Mouse (Mus musculus) C2C12 (cell line): ENCODE results near the gene C2cd4d. TPM values are rescaled to one million over a fixed set of nuclear protein-coding genes. Genes with fewer than 3 reads are reported as not detected.

Source experiments
- H3K27me3 ChIP-seq: one replicate; pipeline ENCODE4 v1.6.1; 2011; ENCODE audit not compliant: control insufficient read depth, insufficient read depth, insufficient read length
- H3K36me3 ChIP-seq: one replicate; pipeline ENCODE4 v1.6.1; 2011; ENCODE audit not compliant: control insufficient read depth, insufficient read depth
- H3K4me3 ChIP-seq: one replicate; pipeline ENCODE4 v1.5.1; 2011; ENCODE audit warnings: mild to moderate bottlenecking, control low read depth; ENCODE audit not compliant: poor library complexity, insufficient read depth, severe bottlenecking
- H3K79me2 ChIP-seq: one replicate; pipeline ENCODE4 v1.6.1; 2011; ENCODE audit not compliant: control insufficient read depth, insufficient read depth
- H3K79me3 ChIP-seq: one replicate; pipeline ENCODE4 v1.6.1; 2011; ENCODE audit warnings: low read depth, control low read depth
- H3ac ChIP-seq: one replicate; pipeline ENCODE3; 2011; ENCODE audit warnings: low read depth; ENCODE audit not compliant: control insufficient read depth, insufficient read length
- CEBPB ChIP-seq: IDR thresholded peaks from one replicate; pipeline ENCODE4 v1.6.1; 2011; ENCODE audit warnings: low read depth, mild to moderate bottlenecking, control low read depth, moderate library complexity
- CTCF ChIP-seq: IDR thresholded peaks from one replicate; pipeline ENCODE4 v1.5.1; 2011; ENCODE audit not compliant: control insufficient read depth, insufficient read depth, insufficient read length
- FOSL1 ChIP-seq: IDR thresholded peaks from one replicate; pipeline ENCODE4 v1.8.0; 2011; ENCODE audit warnings: mild to moderate bottlenecking, low read length; ENCODE audit not compliant: poor library complexity, insufficient read depth, severe bottlenecking
- MAX ChIP-seq: IDR thresholded peaks from one replicate; pipeline ENCODE4 v1.6.1; 2011; ENCODE audit warnings: mild to moderate bottlenecking, control low read depth
- MYOD1 ChIP-seq: IDR thresholded peaks from one replicate; pipeline ENCODE4 v1.6.1; 2011; ENCODE audit warnings: low read depth; ENCODE audit not compliant: control insufficient read depth, insufficient read length
- MYOG ChIP-seq: IDR thresholded peaks from one replicate; pipeline ENCODE4 v1.6.1; 2011; ENCODE audit not compliant: control insufficient read depth, insufficient read length; ENCODE audit errors: extremely low read depth
- USF1 ChIP-seq: IDR thresholded peaks from one replicate; pipeline ENCODE4 v1.6.1; 2011; ENCODE audit warnings: low read depth, mild to moderate bottlenecking, control low read depth, moderate library complexity
- polyA plus RNA-seq: library from polyadenylated mRNA; unstranded; fragments of >200 nt; fragmentation: generic; extraction: Trizol; gene quantifications from one replicate; pipeline ENCODE4 v1.2.1, GENCODE M21; 2012; ENCODE audit warnings: missing spikeins

C2cd4d gene
- polyA plus RNA-seq, 1 experiment, result not detected

- H3K79me2 ChIP-seq, result no peaks in the 10 kb centered on the region
- TF ChIP-seq MYOD1 (no peak), MYOG (no peak), CTCF (no peak), MAX (no peak), USF1 (no peak), FOSL1 (no peak), CEBPB (no peak)
- no peak overlapping the region for H3K4me3 ChIP-seq
- no peaks in the 10 kb centered on the region for H3K36me3 ChIP-seq
- H3K79me3 ChIP-seq, result no peaks in the 10 kb centered on the region
- H3K27me3 ChIP-seq, result peaks cover 10% of the 10 kb centered on the region
- no peak overlapping the region for H3ac ChIP-seq
These were observed 50.3 kb downstream of the C2cd4d start for GRCm38 (mm10) chr3:94412530-94412929.

- TF ChIP-seq MYOD1 (no peak), MAX (peak; percentile 69)
- peak within 1 kb of the TSS; percentile 6 for H3K4me3 ChIP-seq
- H3K27me3 ChIP-seq, result peaks cover 10% of the 10 kb centered on the region
- peak within 1 kb of the TSS; percentile 59 for H3ac ChIP-seq
- H3K79me2 ChIP-seq, result no peaks in the 10 kb centered on the region
- H3K36me3 ChIP-seq, result no peaks in the 10 kb centered on the region
- H3K79me3 ChIP-seq, result no peaks in the 10 kb centered on the region
These were observed 50.9 kb downstream of the C2cd4d start, which contains the start of gene Tdrkh for GRCm38 (mm10) chr3:94413031-94413679. TSS of gene Tdrkh (plus strand) at chr3:94413273.

Other genes starting within 250 kb of the C2cd4d start
- 0.04 TPM for gene Gm10696, start 184.2 kb upstream of the C2cd4d start, polyA plus RNA-seq
- gene Gm5286, start 165.7 kb upstream of the C2cd4d start, polyA plus RNA-seq, result 0.02 TPM
- gene Gm4778, start 98.4 kb upstream of the C2cd4d start, polyA plus RNA-seq, result 0.07 TPM
- 2.1 TPM for gene Them4, start 52.3 kb upstream of the C2cd4d start, polyA plus RNA-seq
- not detected for gene Them5, start 20.3 kb upstream of the C2cd4d start, polyA plus RNA-seq
- gene Rorc, start 10.4 kb downstream of the C2cd4d start, polyA plus RNA-seq, result 0.05 TPM
- 0.01 TPM for gene Lingo4, start 36.1 kb downstream of the C2cd4d start, polyA plus RNA-seq
- gene Tdrkh, start 50.8 kb downstream of the C2cd4d start, polyA plus RNA-seq, result 7.5 TPM
- gene Mrpl9, start 80.9 kb downstream of the C2cd4d start, polyA plus RNA-seq, result 81.6 TPM
- 0.08 TPM for gene Oaz3, start 81.5 kb downstream of the C2cd4d start, polyA plus RNA-seq
- gene Celf3, start 115.9 kb downstream of the C2cd4d start, polyA plus RNA-seq, result 0.07 TPM
- gene Riiad1, start 117.9 kb downstream of the C2cd4d start, polyA plus RNA-seq, result 0.27 TPM
- 14.9 TPM for gene Snx27, start 220.3 kb downstream of the C2cd4d start, polyA plus RNA-seq